Mouse (Mus musculus) kidney, postnatal 14 days (tissue): ENCODE results near the gene Hivep3.

Experiments used
- DNase-seq: peaks from one replicate; pipeline ENCODE4 v3.0.0; 2022; ENCODE audit warnings: mixed read lengths

Hivep3 gene

GRCm38 (mm10) chr4:119816620-119817356 lies 83.2 kb downstream of the Hivep3 start:
- peak; percentile 63 for DNase-seq

DNA sequence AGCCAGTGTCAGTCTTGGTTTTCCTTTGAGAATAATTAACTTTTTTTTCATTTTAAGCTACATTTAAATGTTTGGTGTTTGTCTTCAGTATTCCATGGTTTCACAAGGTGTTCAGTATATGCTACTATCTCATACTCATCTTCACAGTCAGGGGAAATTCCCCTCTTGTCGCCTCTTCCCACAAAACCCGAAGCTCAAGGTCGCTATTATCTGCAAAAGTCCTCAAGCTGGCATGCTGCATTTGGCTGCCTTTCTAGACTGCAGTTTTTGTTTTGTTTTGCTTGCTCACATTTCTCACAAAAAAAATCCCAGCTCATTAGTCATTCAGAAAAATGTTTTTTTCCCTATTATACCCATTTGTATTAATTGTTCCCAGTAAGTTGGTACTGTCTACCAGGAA lies 92.4 kb downstream of the Hivep3 start:
- DNase-seq = no peak

- DNase-seq = no peak
Measured at GRCm38 (mm10) chr4:119828386-119828785, 94.8 kb downstream of the Hivep3 start.

GRCm38 (mm10) chr4:119828996-119829395 lies 95.4 kb downstream of the Hivep3 start:
- DNase-seq = no peak

- no peak for DNase-seq
Measured at GRCm38 (mm10) chr4:119833333-119833732, 99.7 kb downstream of the Hivep3 start.

DNA sequence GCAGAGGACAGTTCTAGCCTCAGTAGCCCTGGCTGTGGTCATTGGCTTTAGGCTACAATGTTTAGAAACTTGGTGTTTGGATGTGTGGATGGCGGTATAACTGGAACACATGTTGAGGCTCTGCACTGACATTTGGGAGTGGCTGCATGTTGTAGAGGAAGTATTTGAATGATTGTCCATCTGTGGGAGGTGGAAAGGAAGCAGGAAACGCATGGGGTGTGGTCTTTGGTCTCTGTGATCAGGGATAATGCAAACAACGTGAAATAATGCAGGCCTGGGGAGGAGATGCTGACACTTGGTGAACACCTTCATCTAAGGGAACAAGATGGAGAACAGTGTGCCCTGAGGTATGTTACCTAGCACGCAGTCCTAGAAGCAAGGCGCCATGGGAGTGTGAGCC lies 100.3 kb downstream of the Hivep3 start:
- no peak for DNase-seq

- DNase-seq = no peak
Measured at GRCm38 (mm10) chr4:119836181-119836580, 102.6 kb downstream of the Hivep3 start.

GRCm38 (mm10) chr4:119837505-119838065 lies 104.0 kb downstream of the Hivep3 start:
- DNase-seq = no peak

GRCm38 (mm10) chr4:119838308-119838707 lies 104.7 kb downstream of the Hivep3 start:
- DNase-seq = no peak

- DNase-seq = no peak
Measured at GRCm38 (mm10) chr4:119843294-119843693, 109.7 kb downstream of the Hivep3 start.

- DNase-seq = no peak
Measured at GRCm38 (mm10) chr4:119844267-119844666, 110.7 kb downstream of the Hivep3 start.

DNA sequence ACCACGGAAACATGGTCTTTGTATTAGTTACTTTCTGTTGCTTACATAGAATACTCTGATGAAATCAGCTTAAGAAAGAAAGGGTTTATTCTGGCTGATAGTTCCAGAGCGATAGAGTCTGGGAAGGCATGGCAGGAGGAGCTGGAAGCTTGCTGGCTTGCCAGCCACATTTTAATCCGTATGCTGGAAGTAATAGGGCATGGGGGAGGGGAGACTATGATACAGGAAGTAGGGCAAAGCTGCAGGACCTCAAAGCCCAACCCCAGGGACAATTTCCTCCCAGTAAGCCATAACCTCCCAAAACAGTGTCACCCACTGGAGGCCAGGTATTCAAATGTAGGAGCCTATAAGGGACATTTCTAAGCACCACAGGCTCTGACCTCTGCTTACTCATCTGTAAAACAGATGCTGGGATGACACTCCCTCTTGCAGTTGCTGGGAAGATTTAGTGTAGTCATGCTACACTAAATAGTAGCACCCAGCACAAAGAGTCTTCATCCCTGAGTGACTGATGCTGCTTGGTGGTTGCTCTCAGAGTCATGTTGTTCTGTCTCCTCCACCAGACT lies 112.1 kb downstream of the Hivep3 start:
- no peak for DNase-seq

DNA sequence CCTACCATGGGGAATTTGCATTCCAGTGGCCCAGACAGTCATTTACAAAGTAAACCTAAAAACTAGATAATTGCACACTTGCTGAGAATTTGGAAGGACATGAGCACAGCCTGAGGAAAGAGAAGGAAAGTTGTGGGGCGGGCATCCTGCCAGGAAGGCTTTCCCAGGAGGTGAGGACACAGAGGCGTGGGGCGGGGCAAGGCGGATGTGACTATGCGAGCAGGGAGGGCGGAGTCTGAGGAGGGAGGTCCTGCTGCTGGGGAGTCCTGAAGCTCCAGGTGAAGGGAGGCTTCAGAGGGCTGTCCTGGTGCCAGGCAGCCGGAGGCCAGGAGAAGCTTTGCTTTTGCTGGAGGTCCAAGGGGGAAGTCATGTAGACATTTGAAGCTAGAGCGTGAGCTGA lies 118.9 kb downstream of the Hivep3 start:
- DNase-seq = peak; percentile 41

GRCm38 (mm10) chr4:119854307-119855144 lies 120.9 kb downstream of the Hivep3 start:
- no peak for DNase-seq

DNA sequence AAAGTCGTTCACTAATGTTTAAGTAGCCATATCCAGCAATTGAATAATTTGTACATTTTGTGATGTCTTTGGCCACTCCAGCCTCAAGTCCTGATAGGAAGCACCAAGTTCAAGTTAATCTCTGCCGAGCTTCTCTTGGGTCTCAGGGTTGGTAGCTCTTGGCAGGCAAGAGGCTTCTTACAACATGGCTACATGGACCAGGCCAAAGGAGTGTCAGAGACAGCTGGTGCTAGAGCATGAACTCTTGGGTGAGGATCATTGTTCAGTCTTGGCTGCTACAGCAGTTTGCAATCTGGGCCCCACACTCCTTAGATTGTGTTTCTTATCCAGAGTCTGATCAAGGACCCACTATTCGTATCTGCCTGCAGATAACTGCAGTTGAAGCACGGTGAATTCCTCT lies 125.9 kb downstream of the Hivep3 start:
- DNase-seq = peak; percentile 17

- DNase-seq = no peak
Measured at GRCm38 (mm10) chr4:119861001-119861400, 127.4 kb downstream of the Hivep3 start.

DNA sequence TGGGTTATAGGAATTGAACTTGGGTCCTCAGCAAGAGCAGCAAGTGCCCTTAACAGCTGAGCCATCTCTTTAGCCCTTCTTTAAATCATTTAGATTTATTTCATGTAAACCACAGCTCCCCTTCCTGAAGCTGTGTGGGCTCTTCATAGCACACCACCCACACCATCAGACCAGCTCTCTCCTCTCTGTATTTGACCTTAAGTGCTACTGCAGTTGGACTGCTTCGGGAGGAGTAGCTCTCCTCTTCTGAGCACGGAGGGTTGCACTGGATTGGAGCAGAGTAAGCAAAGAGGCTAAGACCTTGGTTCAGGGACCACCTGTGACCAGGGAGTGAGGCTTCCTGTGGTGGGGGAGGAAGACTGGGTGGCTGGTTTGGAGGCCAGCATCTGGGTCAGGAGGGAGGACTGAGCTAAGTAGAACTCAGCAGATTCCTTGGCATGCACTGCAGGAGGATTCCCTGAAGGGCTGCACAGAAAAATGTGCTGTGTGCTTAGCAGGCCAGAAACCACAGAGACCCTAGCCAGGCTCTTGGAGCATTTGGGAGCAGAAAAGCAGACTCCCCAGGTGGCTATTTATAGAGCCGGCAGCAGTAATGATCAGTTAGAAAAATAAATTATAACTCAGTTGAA lies 132.4 kb downstream of the Hivep3 start:
- peak; percentile 22 for DNase-seq

GRCm38 (mm10) chr4:119867132-119867531 lies 133.5 kb downstream of the Hivep3 start:
- DNase-seq = no peak

DNA sequence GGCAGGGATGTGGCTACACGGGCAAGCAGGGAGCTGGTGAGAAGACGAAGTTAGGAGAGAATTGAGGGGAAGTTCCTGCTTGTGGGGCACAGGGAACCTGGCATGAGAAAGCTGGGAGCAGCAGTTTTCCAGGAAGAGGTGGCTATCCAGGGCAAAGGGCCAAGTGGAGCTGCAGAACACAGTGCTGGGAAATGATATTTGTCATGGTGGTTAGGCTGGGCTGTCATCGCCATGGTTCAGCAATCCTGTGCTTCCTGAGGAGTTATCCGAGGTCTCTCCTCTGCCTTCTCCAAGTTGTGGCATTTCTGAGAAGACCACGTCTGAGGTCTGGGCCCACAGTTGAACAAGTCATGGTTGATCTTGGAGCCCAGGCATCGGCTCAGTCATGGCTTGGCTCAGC lies 136.8 kb downstream of the Hivep3 start:
- peak; percentile 30 for DNase-seq

GRCm38 (mm10) chr4:119871441-119871840 lies 137.9 kb downstream of the Hivep3 start:
- DNase-seq = no peak

GRCm38 (mm10) chr4:119871861-119872582 lies 138.4 kb downstream of the Hivep3 start:
- no peak for DNase-seq

- DNase-seq = no peak
Measured at GRCm38 (mm10) chr4:119873935-119874334, 140.4 kb downstream of the Hivep3 start.
